Mouse (Mus musculus) liver, embryonic 12.5 days (tissue): ENCODE data around the gene Pkdcc. TPM values are rescaled to one million over a fixed set of nuclear protein-coding genes. Genes with fewer than 3 reads are reported as not detected.

Source experiments
- ATAC-seq: fragments of 200-750 bp; cut with Nextera tagmentation; 2 replicates; pipeline ENCODE4 v1.8.0; 2017; ENCODE audit warnings: moderate number of reproducible peaks, mild to moderate bottlenecking, moderate library complexity
- H3K27ac ChIP-seq: fragments of 300-500 bp; sonication (generic); 2 replicates; pipeline ENCODE4 v1.5.1; 2016; ENCODE audit warnings: mild to moderate bottlenecking
- H3K27me3 ChIP-seq: fragments of 300-500 bp; sonication (generic); replicated peaks from 2 replicates; pipeline ENCODE4 v1.6.1; 2016; ENCODE audit warnings: mild to moderate bottlenecking, moderate library complexity
- H3K36me3 ChIP-seq: fragments of 300-500 bp; sonication (generic); 2 replicates; pipeline ENCODE4 v1.6.1; 2016; ENCODE audit warnings: mild to moderate bottlenecking, moderate library complexity
- H3K4me1 ChIP-seq: fragments of 300-500 bp; sonication (generic); 2 replicates; pipeline ENCODE4 v1.6.1; 2016
- H3K4me2 ChIP-seq: fragments of 300-500 bp; sonication (generic); 2 replicates; pipeline ENCODE4 v1.6.1; 2016; ENCODE audit warnings: mild to moderate bottlenecking, moderate library complexity
- H3K4me3 ChIP-seq: fragments of 300-500 bp; sonication (generic); 2 replicates; pipeline ENCODE4 v1.5.1; 2016; ENCODE audit warnings: mild to moderate bottlenecking, moderate library complexity
- H3K9ac ChIP-seq: fragments of 300-500 bp; sonication (generic); 2 replicates; pipeline ENCODE4 v1.6.1; 2016; ENCODE audit warnings: mild to moderate bottlenecking, moderate library complexity
- H3K9me3 ChIP-seq: fragments of 300-500 bp; sonication (generic); replicated peaks from 2 replicates; pipeline ENCODE4 v1.6.1; 2016; ENCODE audit warnings: mild to moderate bottlenecking, moderate library complexity
- WGBS: fragments of 180-500 bp; shearing (Covaris S2); methylation state at CpG from one replicate; pipeline ENCODE4 v1.1.7; 2016; ENCODE audit not compliant: insufficient replicate concordance; 5-methylcytosine and 5-hydroxymethylcytosine counted together
- polyA plus RNA-seq: library from polyadenylated mRNA; unstranded; fragments of >200 nt; fragmentation: Nextera tagmentation; extraction: Ambion mirVana; gene quantifications from 2 replicates; pipeline ENCODE4 v1.2.1, GENCODE M21; 2016

Pkdcc gene
- 7.5 and 7.7 TPM in 2 replicates for polyA plus RNA-seq

GRCm38 (mm10) chr17:83214674-83215528 is at the start of gene Pkdcc:
Gene Pkdcc (plus strand): TSS chr17:83215292.
- Histone ChIP-seq H3K9me3 (no peaks in the 10 kb centered on the region), H3K27ac (peak within 1 kb of the TSS; percentile 82), H3K9ac (peak within 1 kb of the TSS; percentile 73), H3K4me3 (peak within 1 kb of the TSS; percentile 65), H3K27me3 (peaks cover 64% of the 10 kb centered on the region), H3K4me2 (peak within 1 kb of the TSS; percentile 74), H3K36me3 (no peaks in the 10 kb centered on the region), H3K4me1 (peaks cover 46% of the 10 kb centered on the region)
- ATAC-seq, result peak; percentile 68
- 2% methylated on average over 66 of the region's 105 CpGs for WGBS

DNA sequence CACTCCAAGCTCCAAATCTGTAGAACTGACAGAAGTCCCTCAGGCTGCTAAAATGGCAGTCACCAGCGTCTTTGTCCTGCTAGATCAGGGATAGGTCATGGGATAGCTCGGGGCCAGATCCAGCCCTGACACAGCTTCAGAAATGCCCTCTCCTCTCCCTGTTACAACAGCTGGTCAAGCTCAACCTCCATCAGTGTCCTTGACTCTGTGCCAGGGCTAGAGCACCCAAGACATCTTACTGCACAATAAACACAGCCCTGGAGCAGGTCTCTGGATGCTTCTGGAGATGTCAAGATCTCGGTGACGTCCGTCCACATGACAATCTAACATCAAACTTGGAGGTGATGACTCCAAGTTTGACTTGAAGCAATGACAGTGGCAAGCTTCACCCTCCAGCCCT is 48.9 kb upstream of the Pkdcc start:
- Histone ChIP-seq H3K4me1 (0 out of 2 replicates have a peak, but pooled peaks cover 4% of the 10 kb centered on the region), H3K36me3 (no peaks in the 10 kb centered on the region), H3K9me3 (no peaks in the 10 kb centered on the region), H3K27ac (no peak overlapping the region), H3K9ac (no peak overlapping the region), H3K4me3 (no peak overlapping the region), H3K4me2 (no peak overlapping the region), H3K27me3 (no peaks in the 10 kb centered on the region)
- ATAC-seq, result no peak
- 56% methylated on average over 5 of the region's 5 CpGs for WGBS

DNA sequence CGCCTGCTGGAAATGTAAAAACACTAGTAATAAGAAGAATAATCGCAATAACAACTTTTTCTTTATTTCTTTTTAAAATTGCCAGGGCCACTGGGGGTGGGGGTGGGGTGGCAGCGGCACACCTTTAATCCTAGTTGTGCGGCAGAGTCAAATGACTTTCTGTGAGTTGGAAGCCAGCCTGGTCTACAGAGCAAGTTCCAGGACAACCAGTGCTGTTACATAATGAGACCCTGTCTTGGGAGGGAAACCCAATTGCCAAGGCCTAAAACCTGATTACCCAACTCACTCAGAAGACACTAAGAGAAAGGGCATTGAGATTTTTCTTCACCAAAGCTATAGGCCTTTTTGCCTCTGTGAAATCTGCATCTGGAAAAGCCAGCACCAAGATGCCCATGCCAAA is 38.9 kb upstream of the Pkdcc start:
- WGBS, result 73% methylated on average over 4 of the region's 4 CpGs
- ATAC-seq, result no peak

GRCm38 (mm10) chr17:83178483-83179150 is 36.5 kb upstream of the Pkdcc start:
- no peaks in the 10 kb centered on the region for H3K27me3 ChIP-seq
- H3K36me3 ChIP-seq, result no peaks in the 10 kb centered on the region
- peaks cover 3% of the 10 kb centered on the region; the same call in 1 of the 2 replicates for H3K4me1 ChIP-seq
- H3K9me3 ChIP-seq, result no peaks in the 10 kb centered on the region
- no peak overlapping the region for H3K4me3 ChIP-seq
- no peak overlapping the region for H3K27ac ChIP-seq
- 58% methylated on average over 9 of the region's 9 CpGs for WGBS
- H3K4me2 ChIP-seq, result no peak overlapping the region
- ATAC-seq, result 0 out of 2 replicates have a peak, but pooled peaks have one; percentile 27
- no peak overlapping the region for H3K9ac ChIP-seq

More for the DNA sequence above, 38.9 kb upstream of the Pkdcc start:
- Histone ChIP-seq H3K27me3 (no peaks in the 10 kb centered on the region), H3K9me3 (no peaks in the 10 kb centered on the region), H3K4me1 (peaks cover 3% of the 10 kb centered on the region; the same call in 1 of the 2 replicates), H3K9ac (no peak overlapping the region), H3K36me3 (no peaks in the 10 kb centered on the region), H3K27ac (no peak overlapping the region), H3K4me2 (no peak overlapping the region), H3K4me3 (no peak overlapping the region)

GRCm38 (mm10) chr17:83179151-83179531 is 36.0 kb upstream of the Pkdcc start:
- H3K27ac ChIP-seq, result no peak overlapping the region
- H3K9ac ChIP-seq, result no peak overlapping the region
- WGBS, result 67% methylated on average over 6 of the region's 6 CpGs
- H3K27me3 ChIP-seq, result no peaks in the 10 kb centered on the region
- H3K4me2 ChIP-seq, result no peak overlapping the region
- no peaks in the 10 kb centered on the region for H3K36me3 ChIP-seq
- H3K4me3 ChIP-seq, result no peak overlapping the region
- no peak for ATAC-seq
- H3K4me1 ChIP-seq, result peaks cover 3% of the 10 kb centered on the region; the same call in 1 of the 2 replicates
- no peaks in the 10 kb centered on the region for H3K9me3 ChIP-seq

DNA sequence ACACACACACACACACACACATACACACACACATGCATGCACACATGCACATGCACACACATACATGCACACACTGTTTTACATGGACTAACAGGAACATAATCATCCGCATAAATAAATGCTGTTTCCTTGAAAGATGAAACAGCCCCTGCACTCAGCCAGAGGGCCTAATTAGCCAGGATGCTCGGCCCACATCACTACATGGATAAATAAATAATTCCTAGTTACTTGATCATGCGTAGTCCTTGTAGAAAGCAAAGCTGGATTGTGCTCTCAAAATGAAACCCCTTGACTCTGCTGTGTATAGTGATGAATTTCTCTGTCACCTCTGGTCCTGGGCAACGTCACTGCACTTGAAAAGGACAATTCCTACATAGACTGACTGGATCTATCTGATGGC is 35.5 kb upstream of the Pkdcc start:
- no peak overlapping the region for H3K9ac ChIP-seq
- H3K4me2 ChIP-seq, result no peak overlapping the region
- peaks cover 3% of the 10 kb centered on the region; the same call in 1 of the 2 replicates for H3K4me1 ChIP-seq
- no peak overlapping the region for H3K4me3 ChIP-seq
- H3K36me3 ChIP-seq, result no peaks in the 10 kb centered on the region
- no peaks in the 10 kb centered on the region for H3K27me3 ChIP-seq
- H3K9me3 ChIP-seq, result no peaks in the 10 kb centered on the region
- no peak for ATAC-seq
- no peak overlapping the region for H3K27ac ChIP-seq
- 71% methylated on average over 4 of the region's 4 CpGs for WGBS

- no peak overlapping the region for H3K27ac ChIP-seq
- H3K9ac ChIP-seq, result no peak overlapping the region
- H3K4me1 ChIP-seq, result peaks cover 3% of the 10 kb centered on the region; the same call in 1 of the 2 replicates
- no peaks in the 10 kb centered on the region for H3K27me3 ChIP-seq
- no peaks in the 10 kb centered on the region for H3K36me3 ChIP-seq
- H3K4me2 ChIP-seq, result no peak overlapping the region
- 69% methylated on average over 7 of the region's 7 CpGs for WGBS
- H3K9me3 ChIP-seq, result no peaks in the 10 kb centered on the region
- no peak overlapping the region for H3K4me3 ChIP-seq
- ATAC-seq, result no peak
Measured at GRCm38 (mm10) chr17:83181086-83181485, 34.0 kb upstream of the Pkdcc start.

- WGBS, result 49% methylated on average over 7 of the region's 7 CpGs
- no peaks in the 10 kb centered on the region for H3K9me3 ChIP-seq
- no peak for ATAC-seq
Measured at GRCm38 (mm10) chr17:83181592-83181991, 33.5 kb upstream of the Pkdcc start.

DNA sequence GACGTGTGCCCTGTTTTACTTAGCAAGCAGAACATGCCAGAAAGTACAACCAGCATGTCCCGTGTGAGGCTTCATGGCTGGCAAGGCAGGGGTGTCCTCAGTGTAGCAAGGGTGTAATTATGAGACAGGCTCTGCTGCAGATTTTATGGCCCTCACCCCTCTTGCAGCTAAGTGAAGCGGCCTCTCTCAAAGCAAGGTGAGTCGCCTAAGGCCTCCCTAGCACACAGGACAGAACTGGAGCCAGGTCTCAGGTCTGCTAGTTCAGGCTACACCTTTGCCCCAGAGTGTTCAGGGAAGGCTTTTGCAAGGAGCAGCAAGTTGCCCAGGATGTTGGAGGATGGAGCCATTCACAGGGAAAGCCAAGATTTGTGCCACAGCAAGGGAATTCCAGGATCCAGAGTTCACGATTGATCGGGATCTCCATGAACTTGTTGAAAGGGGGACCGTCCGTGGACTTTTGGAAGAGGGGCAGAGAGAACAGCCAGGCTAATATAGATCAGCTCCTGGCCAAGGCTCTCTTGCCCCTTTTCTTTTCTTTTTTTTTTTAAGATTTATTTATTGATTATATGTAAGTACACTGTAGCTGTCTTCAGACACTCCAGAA is 32.9 kb upstream of the Pkdcc start:
- Histone ChIP-seq H3K9ac (no peak overlapping the region), H3K4me3 (no peak overlapping the region), H3K4me1 (peaks cover 3% of the 10 kb centered on the region; the same call in 1 of the 2 replicates), H3K36me3 (no peaks in the 10 kb centered on the region), H3K27ac (no peak overlapping the region), H3K9me3 (no peaks in the 10 kb centered on the region), H3K4me2 (no peak overlapping the region), H3K27me3 (no peaks in the 10 kb centered on the region)
- no peak for ATAC-seq
- 73% methylated on average over 8 of the region's 8 CpGs for WGBS

More at GRCm38 (mm10) chr17:83181592-83181991, 33.5 kb upstream of the Pkdcc start:
- Histone ChIP-seq H3K27ac (no peak overlapping the region), H3K4me3 (no peak overlapping the region), H3K4me2 (no peak overlapping the region), H3K9ac (no peak overlapping the region), H3K27me3 (no peaks in the 10 kb centered on the region), H3K36me3 (no peaks in the 10 kb centered on the region), H3K4me1 (peaks cover 3% of the 10 kb centered on the region; the same call in 1 of the 2 replicates)

- H3K4me2 ChIP-seq, result no peak overlapping the region
- no peak overlapping the region for H3K27ac ChIP-seq
- ATAC-seq, result no peak
- no peak overlapping the region for H3K9ac ChIP-seq
- WGBS, result 60% methylated on average over 6 of the region's 6 CpGs
- H3K4me3 ChIP-seq, result no peak overlapping the region
- no peaks in the 10 kb centered on the region for H3K36me3 ChIP-seq
- H3K27me3 ChIP-seq, result no peaks in the 10 kb centered on the region
- peaks cover 3% of the 10 kb centered on the region; the same call in 1 of the 2 replicates for H3K4me1 ChIP-seq
- no peaks in the 10 kb centered on the region for H3K9me3 ChIP-seq
Measured at GRCm38 (mm10) chr17:83182780-83183179, 32.3 kb upstream of the Pkdcc start.

- no peak overlapping the region for H3K4me3 ChIP-seq
- no peak overlapping the region for H3K9ac ChIP-seq
- no peak overlapping the region for H3K27ac ChIP-seq
- no peak overlapping the region for H3K4me2 ChIP-seq
- no peaks in the 10 kb centered on the region for H3K9me3 ChIP-seq
- H3K36me3 ChIP-seq, result no peaks in the 10 kb centered on the region
- H3K4me1 ChIP-seq, result no peaks in the 10 kb centered on the region
- WGBS, result 63% methylated on average over 11 of the region's 11 CpGs
- no peak for ATAC-seq
- H3K27me3 ChIP-seq, result no peaks in the 10 kb centered on the region
Measured at GRCm38 (mm10) chr17:83187751-83188565, 27.1 kb upstream of the Pkdcc start.
